Mouse (Mus musculus) liver, embryonic 12.5 days (tissue): ENCODE measurements around the gene Gm20479. TPM values are rescaled to one million over a fixed set of nuclear protein-coding genes. Genes with fewer than 3 reads are reported as not detected.

Source experiments
- ATAC-seq: fragments of 200-750 bp; cut with Nextera tagmentation; 2 replicates; pipeline ENCODE4 v1.8.0; 2017; ENCODE audit warnings: moderate number of reproducible peaks, mild to moderate bottlenecking, moderate library complexity
- H3K27ac ChIP-seq: fragments of 300-500 bp; sonication (generic); 2 replicates; pipeline ENCODE4 v1.5.1; 2016; ENCODE audit warnings: mild to moderate bottlenecking
- H3K27me3 ChIP-seq: fragments of 300-500 bp; sonication (generic); replicated peaks from 2 replicates; pipeline ENCODE4 v1.6.1; 2016; ENCODE audit warnings: mild to moderate bottlenecking, moderate library complexity
- H3K36me3 ChIP-seq: fragments of 300-500 bp; sonication (generic); 2 replicates; pipeline ENCODE4 v1.6.1; 2016; ENCODE audit warnings: mild to moderate bottlenecking, moderate library complexity
- H3K4me1 ChIP-seq: fragments of 300-500 bp; sonication (generic); 2 replicates; pipeline ENCODE4 v1.6.1; 2016
- H3K4me2 ChIP-seq: fragments of 300-500 bp; sonication (generic); 2 replicates; pipeline ENCODE4 v1.6.1; 2016; ENCODE audit warnings: mild to moderate bottlenecking, moderate library complexity
- H3K4me3 ChIP-seq: fragments of 300-500 bp; sonication (generic); 2 replicates; pipeline ENCODE4 v1.5.1; 2016; ENCODE audit warnings: mild to moderate bottlenecking, moderate library complexity
- H3K9ac ChIP-seq: fragments of 300-500 bp; sonication (generic); 2 replicates; pipeline ENCODE4 v1.6.1; 2016; ENCODE audit warnings: mild to moderate bottlenecking, moderate library complexity
- H3K9me3 ChIP-seq: fragments of 300-500 bp; sonication (generic); replicated peaks from 2 replicates; pipeline ENCODE4 v1.6.1; 2016; ENCODE audit warnings: mild to moderate bottlenecking, moderate library complexity
- WGBS: fragments of 180-500 bp; shearing (Covaris S2); methylation state at CpG from one replicate; pipeline ENCODE4 v1.1.7; 2016; ENCODE audit not compliant: insufficient replicate concordance; 5-methylcytosine and 5-hydroxymethylcytosine counted together
- polyA plus RNA-seq: library from polyadenylated mRNA; unstranded; fragments of >200 nt; fragmentation: Nextera tagmentation; extraction: Ambion mirVana; gene quantifications from 2 replicates; pipeline ENCODE4 v1.2.1, GENCODE M21; 2016

Gene Gm20479
- polyA plus RNA-seq, 1 experiment from 2014 or later, result not detected

DNA sequence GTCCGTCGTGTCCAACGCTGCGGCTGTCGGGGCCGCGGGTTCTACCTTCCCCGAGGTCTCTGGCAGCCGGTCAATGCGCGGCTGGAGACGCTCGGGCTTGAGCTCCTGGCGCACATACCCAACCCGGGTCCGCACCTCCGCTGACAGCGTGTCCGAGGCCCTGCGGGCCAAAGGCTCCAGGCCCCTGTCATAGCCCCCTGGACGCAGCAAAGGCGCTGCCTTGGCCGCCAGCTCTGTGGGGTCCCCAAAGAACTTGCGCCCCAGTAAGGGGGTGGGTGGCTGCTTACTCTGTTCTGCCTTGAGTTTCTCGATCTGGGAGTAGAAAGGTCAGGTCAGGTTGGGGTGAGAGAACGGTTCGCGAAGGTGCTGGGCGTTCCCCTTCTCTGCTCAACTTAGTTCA, 7.2 kb upstream of the Gm20479 start:
- H3K4me3 ChIP-seq, result peak overlapping the region; percentile 4; the same call in 1 of the 2 replicates

GRCm38 (mm10) chr7:27361283-27361946, 4.2 kb upstream of the Gm20479 start:
- Histone ChIP-seq H3K4me2 (peak overlapping the region; percentile 86), H3K4me1 (peaks cover 41% of the 10 kb centered on the region), H3K4me3 (peak overlapping the region; percentile 53), H3K27me3 (peaks cover 46% of the 10 kb centered on the region), H3K27ac (no peak overlapping the region), H3K9me3 (no peaks in the 10 kb centered on the region), H3K9ac (peak overlapping the region; percentile 70), H3K36me3 (no peaks in the 10 kb centered on the region)
- ATAC-seq, result peak; percentile 90
- under 1% methylated on average over 52 of the region's 52 CpGs for WGBS

More for the DNA sequence above, 7.2 kb upstream of the Gm20479 start:
- Histone ChIP-seq H3K9ac (no peak overlapping the region), H3K36me3 (no peaks in the 10 kb centered on the region), H3K27me3 (peaks cover 76% of the 10 kb centered on the region), H3K27ac (no peak overlapping the region), H3K9me3 (no peaks in the 10 kb centered on the region), H3K4me2 (peak overlapping the region; percentile 39), H3K4me1 (peaks cover 31% of the 10 kb centered on the region)
- WGBS, result 4% methylated on average over 29 of the region's 29 CpGs
- ATAC-seq, result no peak

- Histone ChIP-seq H3K4me1 (peaks cover 44% of the 10 kb centered on the region), H3K4me2 (peak overlapping the region; percentile 86)
Observed at GRCm38 (mm10) chr7:27360749-27361148, 3.5 kb upstream of the Gm20479 start.

GRCm38 (mm10) chr7:27359706-27360358, 2.6 kb upstream of the Gm20479 start:
- no peak for ATAC-seq
- Histone ChIP-seq H3K4me2 (no peak overlapping the region), H3K9me3 (no peaks in the 10 kb centered on the region), H3K27me3 (peaks cover 31% of the 10 kb centered on the region), H3K27ac (no peak overlapping the region), H3K9ac (no peak overlapping the region), H3K36me3 (no peaks in the 10 kb centered on the region), H3K4me3 (no peak overlapping the region), H3K4me1 (peaks cover 51% of the 10 kb centered on the region)
- WGBS, result 83% methylated on average over 9 of the region's 9 CpGs

More at GRCm38 (mm10) chr7:27360749-27361148, 3.5 kb upstream of the Gm20479 start:
- Histone ChIP-seq H3K9ac (no peak overlapping the region), H3K36me3 (no peaks in the 10 kb centered on the region), H3K27me3 (peaks cover 40% of the 10 kb centered on the region), H3K27ac (no peak overlapping the region), H3K4me3 (no peak overlapping the region), H3K9me3 (no peaks in the 10 kb centered on the region)
- WGBS, result 49% methylated on average over 6 of the region's 6 CpGs
- ATAC-seq, result no peak

- Histone ChIP-seq H3K27me3 (peaks cover 24% of the 10 kb centered on the region), H3K4me2 (no peak overlapping the region), H3K4me3 (no peak overlapping the region), H3K36me3 (no peaks in the 10 kb centered on the region), H3K4me1 (peaks cover 54% of the 10 kb centered on the region), H3K27ac (no peak overlapping the region), H3K9ac (no peak overlapping the region), H3K9me3 (no peaks in the 10 kb centered on the region)
- 60% methylated on average over 2 of the region's 2 CpGs for WGBS
- no peak for ATAC-seq
Observed at GRCm38 (mm10) chr7:27359162-27359561, 1.9 kb upstream of the Gm20479 start.

DNA sequence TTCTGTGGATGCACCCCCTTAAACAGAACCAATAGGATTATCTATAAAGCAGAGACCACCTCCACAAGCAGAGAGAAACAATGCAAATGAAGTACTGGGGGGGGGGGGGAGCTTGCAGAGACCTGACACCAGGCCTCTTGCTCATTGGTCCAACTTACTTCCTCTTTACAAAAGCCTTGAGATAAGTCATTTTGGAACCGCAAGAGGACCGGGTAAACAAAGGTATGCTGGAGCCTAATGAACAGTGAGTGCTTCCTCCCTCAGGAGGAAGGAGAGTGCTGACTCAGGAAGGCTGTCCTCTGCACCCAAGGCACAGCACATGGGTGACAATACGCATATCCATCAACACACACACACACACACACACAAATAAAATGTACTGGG, 368 bp upstream of the Gm20479 start:
- WGBS, result 2% methylated on average over 3 of the region's 3 CpGs
- Histone ChIP-seq H3K9me3 (no peaks in the 10 kb centered on the region), H3K27ac (peak overlapping the region; percentile 78), H3K36me3 (peaks cover 9% of the 10 kb centered on the region), H3K9ac (peak overlapping the region; percentile 78), H3K4me3 (peak overlapping the region; percentile 78), H3K4me2 (peak overlapping the region; percentile 91), H3K27me3 (peaks cover 9% of the 10 kb centered on the region), H3K4me1 (peaks cover 58% of the 10 kb centered on the region)
- ATAC-seq, result no peak

GRCm38 (mm10) chr7:27356248-27356647, 971 bp downstream of the Gm20479 start:
- Histone ChIP-seq H3K9ac (peak overlapping the region; percentile 78), H3K27me3 (no peaks in the 10 kb centered on the region; the same call in 1 of the 2 replicates), H3K27ac (peak overlapping the region; percentile 78), H3K4me1 (peaks cover 49% of the 10 kb centered on the region), H3K4me3 (peak overlapping the region; percentile 78), H3K4me2 (peak overlapping the region; percentile 91), H3K9me3 (no peaks in the 10 kb centered on the region), H3K36me3 (peaks cover 22% of the 10 kb centered on the region)
- peak; percentile 22 for ATAC-seq
- 2% methylated on average over 16 of the region's 16 CpGs for WGBS

GRCm38 (mm10) chr7:27355745-27356240, 1.4 kb downstream of the Gm20479 start, which contains the start of gene Shkbp1:
Gene Shkbp1 (minus strand): TSS chr7:27356019.
- Histone ChIP-seq H3K9me3 (no peaks in the 10 kb centered on the region), H3K36me3 (peaks cover 25% of the 10 kb centered on the region), H3K27me3 (no peaks in the 10 kb centered on the region; the same call in 1 of the 2 replicates), H3K27ac (peak within 1 kb of the TSS; percentile 89), H3K4me2 (peak within 1 kb of the TSS; percentile 91), H3K4me1 (peaks cover 45% of the 10 kb centered on the region), H3K9ac (peak within 1 kb of the TSS; percentile 78), H3K4me3 (peak within 1 kb of the TSS; percentile 78)
- whole genome bisulfite sequencing, result under 1% methylated on average over 34 of the region's 34 CpGs
- peak; percentile 89 for ATAC-seq

- no peak for ATAC-seq
- peak overlapping the region; percentile 91 for H3K4me2 ChIP-seq
- no peaks in the 10 kb centered on the region; the same call in 1 of the 2 replicates for H3K27me3 ChIP-seq
- WGBS, result 12% methylated on average over 14 of the region's 14 CpGs
- H3K4me3 ChIP-seq, result peak overlapping the region; percentile 78
- peaks cover 40% of the 10 kb centered on the region for H3K4me1 ChIP-seq
- H3K36me3 ChIP-seq, result peaks cover 30% of the 10 kb centered on the region
- peak overlapping the region; percentile 88 for H3K27ac ChIP-seq
- no peaks in the 10 kb centered on the region for H3K9me3 ChIP-seq
- peak overlapping the region; percentile 78 for H3K9ac ChIP-seq
Observed at GRCm38 (mm10) chr7:27355261-27355660, 2.0 kb downstream of the Gm20479 start.

DNA sequence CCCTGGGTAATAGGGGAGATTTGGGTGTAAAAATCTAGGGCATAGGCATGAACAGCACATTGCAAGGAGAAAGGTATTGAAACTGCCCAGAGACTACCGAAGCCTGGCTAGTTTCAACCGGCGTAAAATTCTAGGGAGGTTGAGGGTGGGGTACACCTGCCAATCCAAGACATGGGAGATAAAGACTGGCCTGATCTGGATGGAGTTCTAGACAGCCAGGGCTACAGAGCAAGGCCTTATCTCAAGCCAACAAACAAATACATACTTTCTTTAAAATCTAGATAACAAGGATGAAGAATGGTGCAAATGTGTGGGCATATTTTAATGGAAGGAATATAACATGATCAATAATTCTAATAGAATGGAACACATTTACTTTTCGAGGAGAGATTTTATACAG, 2.4 kb downstream of the Gm20479 start:
- WGBS, result 16% methylated on average over 4 of the region's 4 CpGs

DNA sequence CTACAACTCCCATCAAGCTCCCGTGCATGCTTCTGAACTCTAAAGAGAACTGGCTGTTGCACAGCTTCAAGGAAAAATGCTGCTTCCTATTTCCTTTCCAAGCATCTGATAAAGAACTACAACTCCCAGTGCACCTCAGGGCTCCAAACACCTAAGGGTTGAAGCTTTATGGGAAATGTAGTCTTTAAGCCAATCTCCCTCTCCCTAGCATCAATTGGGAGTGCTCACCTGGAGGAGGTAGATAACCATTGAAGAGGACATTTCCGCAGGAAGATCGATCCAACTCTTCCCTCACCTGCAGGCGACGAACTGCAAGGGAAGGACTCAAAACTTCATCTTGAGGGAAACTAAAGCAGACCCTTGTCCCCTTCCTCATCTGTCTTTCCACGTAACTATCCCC, 3.1 kb downstream of the Gm20479 start:
- 18% methylated on average over 6 of the region's 6 CpGs for WGBS
- Histone ChIP-seq H3K36me3 (peaks cover 39% of the 10 kb centered on the region), H3K27ac (peak overlapping the region; percentile 89), H3K4me3 (peak overlapping the region; percentile 78), H3K9me3 (no peaks in the 10 kb centered on the region), H3K27me3 (no peaks in the 10 kb centered on the region; the same call in 1 of the 2 replicates), H3K9ac (peak overlapping the region; percentile 78), H3K4me1 (peaks cover 40% of the 10 kb centered on the region), H3K4me2 (peak overlapping the region; percentile 91)
- ATAC-seq, result no peak

More for the DNA sequence above, 2.4 kb downstream of the Gm20479 start:
- H3K36me3 ChIP-seq, result peaks cover 33% of the 10 kb centered on the region
- H3K9me3 ChIP-seq, result no peaks in the 10 kb centered on the region
- H3K27ac ChIP-seq, result peak overlapping the region; percentile 89
- H3K27me3 ChIP-seq, result no peaks in the 10 kb centered on the region; the same call in 1 of the 2 replicates
- peaks cover 40% of the 10 kb centered on the region for H3K4me1 ChIP-seq
- H3K4me2 ChIP-seq, result peak overlapping the region; percentile 91
- ATAC-seq, result peak; percentile 74
- H3K9ac ChIP-seq, result peak overlapping the region; percentile 78
- peak overlapping the region; percentile 78 for H3K4me3 ChIP-seq

DNA sequence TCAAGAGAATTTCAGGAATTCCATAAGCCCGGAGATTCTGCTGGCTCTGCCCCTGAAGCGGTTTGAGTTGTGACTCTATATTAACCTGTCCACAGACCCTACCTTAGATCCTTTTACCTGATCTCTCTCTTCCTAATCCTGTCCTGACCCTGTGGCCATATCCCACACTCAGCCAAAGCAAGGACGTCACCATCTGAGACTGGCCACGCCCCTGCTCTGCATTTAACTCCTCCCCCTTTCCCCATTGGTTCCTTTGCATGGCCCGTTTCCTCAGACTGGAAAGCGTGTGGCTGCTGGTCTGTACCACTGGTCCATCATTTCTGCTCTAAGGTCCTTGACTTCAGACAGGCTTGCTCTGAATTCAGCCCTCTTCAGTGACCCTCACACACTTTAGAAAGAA, 11.8 kb downstream of the Gm20479 start:
- ATAC-seq, result peak; percentile 25; the same call in 1 of the 2 replicates
- peaks cover 2% of the 10 kb centered on the region for H3K27me3 ChIP-seq
- peaks cover 69% of the 10 kb centered on the region for H3K36me3 ChIP-seq
- H3K4me1 ChIP-seq, result no peaks in the 10 kb centered on the region
- no peak overlapping the region for H3K27ac ChIP-seq
- H3K9ac ChIP-seq, result no peak overlapping the region
- H3K4me2 ChIP-seq, result no peak overlapping the region
- no peaks in the 10 kb centered on the region for H3K9me3 ChIP-seq
- 32% methylated on average over 6 of the region's 6 CpGs for WGBS
- H3K4me3 ChIP-seq, result no peak overlapping the region
